Mouse (Mus musculus) left cerebral cortex, postnatal 25 days (tissue): ENCODE data around the gene Pfdn6. TPM values are rescaled to one million over a fixed set of nuclear protein-coding genes. Genes with fewer than 3 reads are reported as not detected.

Experiments
- DNase-seq, 2 experiments: peaks; one replicate each; pipeline ENCODE4 v3.0.0; 2022; ENCODE audit warnings: low spot score in 2 of 2, mixed read lengths in 1 of 2
- intact Hi-C: fragments of 180-260 bp; cut with DNase I; formaldehyde crosslinking; loops from one replicate; pipeline ENCODE4 v1.15.1; 2025
- total RNA-seq, 2 experiments: library from RNA; stranded (reverse); gene quantifications; 2 replicates each; pipeline ENCODE4 v1.2.3; 2021

Gene Pfdn6
- total RNA-seq, 2 experiments from 2014 or later, result 89.7 to 104 TPM

GRCm38 (mm10) chr17:33919351-33920281 is 20.5 kb downstream of the Pfdn6 start:
- intact Hi-C loops, result no loop called here
- peak in 1 of 2 experiments; percentile 42 for DNase-seq

- intact Hi-C loops, result no loop called here
- no peak for DNase-seq
Measured at GRCm38 (mm10) chr17:33918293-33919203, 21.6 kb downstream of the Pfdn6 start.

GRCm38 (mm10) chr17:33917656-33918292 is 22.4 kb downstream of the Pfdn6 start:
- DNase-seq, result no peak
- intact Hi-C loops, result no loop called here

GRCm38 (mm10) chr17:33916847-33917655 is 23.1 kb downstream of the Pfdn6 start:
- intact Hi-C loops, result no loop called here
- DNase-seq, result no peak

GRCm38 (mm10) chr17:33916294-33916693 is 23.8 kb downstream of the Pfdn6 start:
- no peak for DNase-seq
- intact Hi-C loops, result no loop called here

GRCm38 (mm10) chr17:33915671-33916250 is 24.4 kb downstream of the Pfdn6 start, which contains the start of the genes Tapbp and Zbtb22:
Tapbp (plus strand) TSS chr17:33915899.
Zbtb22 (plus strand) TSS chr17:33915904.
- intact Hi-C loops, result no loop called here
- peak; percentile 97 to 99 for DNase-seq

GRCm38 (mm10) chr17:33914969-33915391 is 25.2 kb downstream of the Pfdn6 start:
- DNase-seq, result no peak
- intact Hi-C loops, result no loop called here

- intact Hi-C loops, result no loop called here
- DNase-seq, result no peak
Measured at GRCm38 (mm10) chr17:33913905-33914304, 26.2 kb downstream of the Pfdn6 start.

GRCm38 (mm10) chr17:33913264-33913663 is 26.9 kb downstream of the Pfdn6 start:
- no peak for DNase-seq
- intact Hi-C loops, result no loop called here

- DNase-seq, result no peak
- intact Hi-C loops, result no loop called here
Measured at GRCm38 (mm10) chr17:33911813-33912414, 28.2 kb downstream of the Pfdn6 start.

GRCm38 (mm10) chr17:33911052-33911812 is 28.9 kb downstream of the Pfdn6 start:
- intact Hi-C loops, result no loop called here
- no peak for DNase-seq

- no peak for DNase-seq
- intact Hi-C loops, result no loop called here
Measured at GRCm38 (mm10) chr17:33910346-33911051, 29.6 kb downstream of the Pfdn6 start.

- DNase-seq, result peak in 1 of 2 experiments; percentile 42
- intact Hi-C loops, result no loop called here
Measured at GRCm38 (mm10) chr17:33909869-33910250, 30.3 kb downstream of the Pfdn6 start.

- peak; percentile 99 for DNase-seq
- intact Hi-C loops, result no loop called here
Measured at GRCm38 (mm10) chr17:33909077-33909868, 30.9 kb downstream of the Pfdn6 start, which contains the start of gene Daxx. Daxx (plus strand) TSS chr17:33909414.

GRCm38 (mm10) chr17:33908331-33909076 is 31.6 kb downstream of the Pfdn6 start:
- peak in 1 of 2 experiments; percentile 52 for DNase-seq
- intact Hi-C loops, result no loop called here
